Mouse (Mus musculus): Measurements from ENCODE around the gene Crim1. TPM values are rescaled to one million over a fixed set of nuclear protein-coding genes. Genes with fewer than 3 reads are reported as not detected.

Crim1 gene
- polyA plus RNA-seq, 1 experiment from 2014 or later, result 2.3 TPM

DNA sequence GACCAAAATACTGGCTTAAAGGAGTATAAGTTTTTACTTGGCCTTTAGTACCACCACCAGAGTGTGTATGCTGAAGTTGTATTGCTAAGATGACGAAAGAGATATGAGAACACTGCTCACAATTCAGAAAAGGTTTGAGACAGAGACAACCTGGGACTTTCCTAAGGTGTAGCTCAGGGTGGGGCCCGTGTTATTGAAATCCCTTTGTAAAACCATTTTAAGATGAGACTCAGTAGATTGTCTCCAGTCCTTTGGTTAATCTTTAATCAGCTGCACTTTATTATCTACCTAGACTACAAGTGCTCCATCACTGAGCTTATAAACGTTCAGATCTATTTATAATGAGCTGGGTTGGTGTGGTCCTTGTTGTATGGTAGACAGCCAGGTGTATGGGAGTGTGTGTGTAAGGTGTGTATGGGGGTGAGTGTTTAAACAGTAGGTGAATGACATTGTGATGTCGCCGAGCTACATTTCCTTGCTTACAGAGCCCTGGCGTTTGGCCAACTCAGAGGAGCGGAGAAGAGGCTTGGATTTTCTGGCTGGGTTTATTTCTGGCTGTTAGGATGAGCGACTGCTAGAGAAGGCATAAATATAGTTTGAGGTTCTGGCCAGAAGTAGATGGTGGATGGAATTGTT is 21.1 kb downstream of the Crim1 start:
- ATAC-seq (replicated peaks; ENCODE audit: extremely low read depth, insufficient read depth, low FRiP score), result 0 out of 2 replicates have a peak, but pooled peaks have one; percentile 26
- Histone ChIP-seq H3K9me3 (replicated peaks; ENCODE audit: control insufficient read depth, low read length) (no peaks in the 10 kb centered on the region), H3K36me3 (ENCODE audit: control insufficient read depth, insufficient read depth) (no peaks in the 10 kb centered on the region), H3K9ac (ENCODE audit: low read length) (no peak overlapping the region), H3K4me2 (ENCODE audit: low read depth, low read length) (no peak overlapping the region), H3K27me3 (ENCODE audit: control insufficient read depth, insufficient read depth, low read length) (no peaks in the 10 kb centered on the region), H3K4me3 (ENCODE audit: low read length) (no peak overlapping the region), H3K4me1 (ENCODE audit: control insufficient read depth, insufficient read depth, low read length) (peaks cover 25% of the 10 kb centered on the region), H3K27ac (ENCODE audit: low read length) (0 out of 2 replicates have a peak overlapping the region, but pooled peaks have one; percentile 24)
- 34% methylated on average over 8 of the region's 8 CpGs for WGBS

GRCm38 (mm10) chr17:78221860-78222259 is 21.8 kb downstream of the Crim1 start:
- Histone ChIP-seq H3K9me3 (replicated peaks; ENCODE audit: control insufficient read depth, low read length) (no peaks in the 10 kb centered on the region), H3K4me3 (ENCODE audit: low read length) (no peak overlapping the region), H3K4me2 (ENCODE audit: low read depth, low read length) (no peak overlapping the region), H3K36me3 (ENCODE audit: control insufficient read depth, insufficient read depth) (no peaks in the 10 kb centered on the region), H3K27ac (ENCODE audit: low read length) (peak overlapping the region; percentile 24; the same call in 1 of the 2 replicates), H3K27me3 (ENCODE audit: control insufficient read depth, insufficient read depth, low read length) (no peaks in the 10 kb centered on the region), H3K4me1 (ENCODE audit: control insufficient read depth, insufficient read depth, low read length) (peaks cover 18% of the 10 kb centered on the region), H3K9ac (ENCODE audit: low read length) (no peak overlapping the region)
- no peak for ATAC-seq (replicated peaks; ENCODE audit: extremely low read depth, insufficient read depth, low FRiP score)
- 96% methylated on average over 1 of the region's 1 CpGs for WGBS

- Histone ChIP-seq H3K9ac (ENCODE audit: low read length) (no peak overlapping the region), H3K4me1 (ENCODE audit: control insufficient read depth, insufficient read depth, low read length) (peaks cover 11% of the 10 kb centered on the region), H3K27me3 (ENCODE audit: control insufficient read depth, insufficient read depth, low read length) (no peaks in the 10 kb centered on the region), H3K4me3 (ENCODE audit: low read length) (no peak overlapping the region), H3K27ac (ENCODE audit: low read length) (no peak overlapping the region), H3K4me2 (ENCODE audit: low read depth, low read length) (no peak overlapping the region), H3K9me3 (replicated peaks; ENCODE audit: control insufficient read depth, low read length) (no peaks in the 10 kb centered on the region), H3K36me3 (ENCODE audit: control insufficient read depth, insufficient read depth) (no peaks in the 10 kb centered on the region)
- ATAC-seq (replicated peaks; ENCODE audit: extremely low read depth, insufficient read depth, low FRiP score), result no peak
- WGBS, result 63% methylated on average over 10 of the region's 10 CpGs
Observed at GRCm38 (mm10) chr17:78223988-78224387, 23.9 kb downstream of the Crim1 start.

- WGBS, result 63% methylated on average over 5 of the region's 5 CpGs
- H3K9me3 ChIP-seq (replicated peaks; ENCODE audit: control insufficient read depth, low read length), result no peaks in the 10 kb centered on the region
- no peaks in the 10 kb centered on the region for H3K36me3 ChIP-seq (ENCODE audit: control insufficient read depth, insufficient read depth)
- no peaks in the 10 kb centered on the region for H3K27me3 ChIP-seq (ENCODE audit: control insufficient read depth, insufficient read depth, low read length)
- no peak for ATAC-seq (replicated peaks; ENCODE audit: extremely low read depth, insufficient read depth, low FRiP score)
- H3K4me3 ChIP-seq (ENCODE audit: low read length), result no peak overlapping the region
- no peak overlapping the region for H3K9ac ChIP-seq (ENCODE audit: low read length)
- H3K27ac ChIP-seq (ENCODE audit: low read length), result no peak overlapping the region
- H3K4me2 ChIP-seq (ENCODE audit: low read depth, low read length), result no peak overlapping the region
- H3K4me1 ChIP-seq (ENCODE audit: control insufficient read depth, insufficient read depth, low read length), result peaks cover 11% of the 10 kb centered on the region
Observed at GRCm38 (mm10) chr17:78225547-78225946, 25.5 kb downstream of the Crim1 start.

- no peak overlapping the region for H3K4me2 ChIP-seq (ENCODE audit: low read depth, low read length)
- H3K4me1 ChIP-seq (ENCODE audit: control insufficient read depth, insufficient read depth, low read length), result peaks cover 4% of the 10 kb centered on the region
- no peaks in the 10 kb centered on the region for H3K36me3 ChIP-seq (ENCODE audit: control insufficient read depth, insufficient read depth)
- H3K9ac ChIP-seq (ENCODE audit: low read length), result no peak overlapping the region
- no peak for ATAC-seq (replicated peaks; ENCODE audit: extremely low read depth, insufficient read depth, low FRiP score)
- no peaks in the 10 kb centered on the region for H3K27me3 ChIP-seq (ENCODE audit: control insufficient read depth, insufficient read depth, low read length)
- no peak overlapping the region for H3K27ac ChIP-seq (ENCODE audit: low read length)
- H3K9me3 ChIP-seq (replicated peaks; ENCODE audit: control insufficient read depth, low read length), result no peaks in the 10 kb centered on the region
- 58% methylated on average over 3 of the region's 3 CpGs for WGBS
- H3K4me3 ChIP-seq (ENCODE audit: low read length), result no peak overlapping the region
Observed at GRCm38 (mm10) chr17:78227211-78227610, 27.2 kb downstream of the Crim1 start.

GRCm38 (mm10) chr17:78231567-78231966 is 31.5 kb downstream of the Crim1 start:
- 92% methylated on average over 5 of the region's 5 CpGs for WGBS
- H3K4me1 ChIP-seq (ENCODE audit: control insufficient read depth, insufficient read depth, low read length), result 0 out of 2 replicates have a peak, but pooled peaks cover 4% of the 10 kb centered on the region
- no peak overlapping the region for H3K4me3 ChIP-seq (ENCODE audit: low read length)
- H3K27me3 ChIP-seq (ENCODE audit: control insufficient read depth, insufficient read depth, low read length), result no peaks in the 10 kb centered on the region
- no peak overlapping the region for H3K9ac ChIP-seq (ENCODE audit: low read length)
- no peak overlapping the region for H3K4me2 ChIP-seq (ENCODE audit: low read depth, low read length)
- no peaks in the 10 kb centered on the region for H3K9me3 ChIP-seq (replicated peaks; ENCODE audit: control insufficient read depth, low read length)
- no peak for ATAC-seq (replicated peaks; ENCODE audit: extremely low read depth, insufficient read depth, low FRiP score)
- no peak overlapping the region for H3K27ac ChIP-seq (ENCODE audit: low read length)
- no peaks in the 10 kb centered on the region for H3K36me3 ChIP-seq (ENCODE audit: control insufficient read depth, insufficient read depth)

GRCm38 (mm10) chr17:78232703-78233102 is 32.7 kb downstream of the Crim1 start:
- H3K9me3 ChIP-seq (replicated peaks; ENCODE audit: control insufficient read depth, low read length), result no peaks in the 10 kb centered on the region
- WGBS, result 33% methylated on average over 13 of the region's 13 CpGs
- H3K36me3 ChIP-seq (ENCODE audit: control insufficient read depth, insufficient read depth), result no peaks in the 10 kb centered on the region
- no peak overlapping the region for H3K4me3 ChIP-seq (ENCODE audit: low read length)
- H3K4me2 ChIP-seq (ENCODE audit: low read depth, low read length), result peak overlapping the region; percentile 44
- H3K27me3 ChIP-seq (ENCODE audit: control insufficient read depth, insufficient read depth, low read length), result no peaks in the 10 kb centered on the region
- H3K27ac ChIP-seq (ENCODE audit: low read length), result no peak overlapping the region
- H3K9ac ChIP-seq (ENCODE audit: low read length), result no peak overlapping the region
- 0 out of 2 replicates have a peak, but pooled peaks cover 4% of the 10 kb centered on the region for H3K4me1 ChIP-seq (ENCODE audit: control insufficient read depth, insufficient read depth, low read length)
- ATAC-seq (replicated peaks; ENCODE audit: extremely low read depth, insufficient read depth, low FRiP score), result peak; percentile 58; the same call in 1 of the 2 replicates

- H3K9ac ChIP-seq (ENCODE audit: low read length), result no peak overlapping the region
- no peak overlapping the region for H3K27ac ChIP-seq (ENCODE audit: low read length)
- H3K4me1 ChIP-seq (ENCODE audit: control insufficient read depth, insufficient read depth, low read length), result 0 out of 2 replicates have a peak, but pooled peaks cover 4% of the 10 kb centered on the region
- 76% methylated on average over 6 of the region's 6 CpGs for WGBS
- no peaks in the 10 kb centered on the region for H3K27me3 ChIP-seq (ENCODE audit: control insufficient read depth, insufficient read depth, low read length)
- no peak overlapping the region for H3K4me2 ChIP-seq (ENCODE audit: low read depth, low read length)
- ATAC-seq (replicated peaks; ENCODE audit: extremely low read depth, insufficient read depth, low FRiP score), result no peak
- no peaks in the 10 kb centered on the region for H3K36me3 ChIP-seq (ENCODE audit: control insufficient read depth, insufficient read depth)
- no peaks in the 10 kb centered on the region for H3K9me3 ChIP-seq (replicated peaks; ENCODE audit: control insufficient read depth, low read length)
- no peak overlapping the region for H3K4me3 ChIP-seq (ENCODE audit: low read length)
Observed at GRCm38 (mm10) chr17:78233873-78234272, 33.8 kb downstream of the Crim1 start.

GRCm38 (mm10) chr17:78236126-78236525 is 36.1 kb downstream of the Crim1 start:
- no peaks in the 10 kb centered on the region for H3K27me3 ChIP-seq (ENCODE audit: control insufficient read depth, insufficient read depth, low read length)
- no peak for ATAC-seq (replicated peaks; ENCODE audit: extremely low read depth, insufficient read depth, low FRiP score)
- H3K9ac ChIP-seq (ENCODE audit: low read length), result no peak overlapping the region
- 0 out of 2 replicates have a peak, but pooled peaks cover 4% of the 10 kb centered on the region for H3K4me1 ChIP-seq (ENCODE audit: control insufficient read depth, insufficient read depth, low read length)
- no peak overlapping the region for H3K4me2 ChIP-seq (ENCODE audit: low read depth, low read length)
- 46% methylated on average over 12 of the region's 12 CpGs for WGBS
- no peaks in the 10 kb centered on the region for H3K9me3 ChIP-seq (replicated peaks; ENCODE audit: control insufficient read depth, low read length)
- no peak overlapping the region for H3K4me3 ChIP-seq (ENCODE audit: low read length)
- no peak overlapping the region for H3K27ac ChIP-seq (ENCODE audit: low read length)
- H3K36me3 ChIP-seq (ENCODE audit: control insufficient read depth, insufficient read depth), result no peaks in the 10 kb centered on the region

Measured in heart, embryonic 16.5 days (tissue).